Mouse (Mus musculus) adrenal gland, postnatal 4 days (tissue): ENCODE results near the gene Ppp1r7. TPM values are rescaled to one million over a fixed set of nuclear protein-coding genes. Genes with fewer than 3 reads are reported as not detected.
"Not testable (repeated sequence)": the region's sequence is repeated elsewhere in the genome, so short reads cannot be mapped to it uniquely, and the experiment has no call there.

Experiments used
- DNase-seq, 2 experiments: peaks; one replicate each; pipeline ENCODE4 v3.0.0; 2021 to 2022; ENCODE audit warnings: low spot score in 2 of 2, mixed read lengths in 2 of 2
- long read RNA-seq, 2 experiments: library from polyadenylated mRNA; stranded (forward); transcript quantifications; one replicate each; pipeline ENCODE4 v2.0.0; 2021
- total RNA-seq, 2 experiments: library from RNA; stranded (reverse); gene quantifications; 2 replicates each; pipeline ENCODE4 v1.2.3; 2021

Gene Ppp1r7
- total RNA-seq, result 10 to 100 TPM; 30.6 to 35.3 TPM
- long read RNA-seq, experiment 1, full-length matches to known transcripts, result 38 of 42 reads
- long read RNA-seq, experiment 1, partial matches to known transcripts, result 2 of 42 reads
- long read RNA-seq, experiment 1, other reads (novel, unspliced or antisense), result 2 of 42 reads
- long read RNA-seq, experiment 2, full-length matches to known transcripts, result 43 of 50 reads
- long read RNA-seq, experiment 2, partial matches to known transcripts, result 2 of 50 reads
- long read RNA-seq, experiment 2, other reads (novel, unspliced or antisense), result 5 of 50 reads

- DNase-seq, result peak; percentile 84 to 85
These were observed at the start of gene Ppp1r7, which contains the start of gene Pask for GRCm38 (mm10) chr1:93342648-93343503. TSS of gene Ppp1r7 (plus strand) at chr1:93342854. TSS of gene Pask (minus strand) at chr1:93343482.

GRCm38 (mm10) chr1:93294491-93294890 lies 48.2 kb upstream of the Ppp1r7 start:
- DNase-seq, result not testable (repeated sequence)

- no peak for DNase-seq
These were observed 42.9 kb upstream of the Ppp1r7 start for GRCm38 (mm10) chr1:93299791-93300190.

- DNase-seq, result peak in 1 of 2 experiments; percentile 33
These were observed 42.1 kb upstream of the Ppp1r7 start for GRCm38 (mm10) chr1:93300578-93300977.

GRCm38 (mm10) chr1:93305581-93306337 lies 36.9 kb upstream of the Ppp1r7 start, which contains the start of gene Mterf4:
TSS of gene Mterf4 (minus strand) at chr1:93305915.
- DNase-seq, result peak; percentile 45 to 49

- no peak for DNase-seq
These were observed 18.7 kb upstream of the Ppp1r7 start for GRCm38 (mm10) chr1:93323973-93324372.

- no peak for DNase-seq
These were observed 16.2 kb upstream of the Ppp1r7 start for GRCm38 (mm10) chr1:93326446-93326845.

- no peak for DNase-seq
These were observed 8.0 kb upstream of the Ppp1r7 start for GRCm38 (mm10) chr1:93334621-93335020.

- DNase-seq, result peak; percentile 73 to 87
These were observed 922 bp downstream of the Ppp1r7 start for GRCm38 (mm10) chr1:93343504-93344047.

- DNase-seq, result no peak
These were observed 4.5 kb downstream of the Ppp1r7 start for GRCm38 (mm10) chr1:93347176-93347575.

- DNase-seq, result no peak
These were observed 7.0 kb downstream of the Ppp1r7 start for GRCm38 (mm10) chr1:93349701-93350100.

GRCm38 (mm10) chr1:93352724-93353123 lies 10.1 kb downstream of the Ppp1r7 start:
- no peak for DNase-seq

GRCm38 (mm10) chr1:93362661-93363060 lies 20.0 kb downstream of the Ppp1r7 start:
- no peak for DNase-seq

- no peak for DNase-seq
These were observed 23.0 kb downstream of the Ppp1r7 start for GRCm38 (mm10) chr1:93365641-93366040.

- no peak for DNase-seq
These were observed 31.0 kb downstream of the Ppp1r7 start, which contains the start of gene Ano7 for GRCm38 (mm10) chr1:93373665-93374064. TSS of gene Ano7 (plus strand) at chr1:93373930.

- DNase-seq, result no peak
These were observed 34.7 kb downstream of the Ppp1r7 start for GRCm38 (mm10) chr1:93377307-93377706.

- no peak for DNase-seq
These were observed 36.5 kb downstream of the Ppp1r7 start for GRCm38 (mm10) chr1:93379117-93379516.

GRCm38 (mm10) chr1:93387198-93387597 lies 44.5 kb downstream of the Ppp1r7 start:
- DNase-seq, result no peak

- DNase-seq, result no peak
These were observed 46.3 kb downstream of the Ppp1r7 start for GRCm38 (mm10) chr1:93388906-93389305.

GRCm38 (mm10) chr1:93401191-93402052 lies 58.8 kb downstream of the Ppp1r7 start:
- DNase-seq, result no peak
